Mouse (Mus musculus): ENCODE results near the gene Pik3ip1. TPM values are rescaled to one million over a fixed set of nuclear protein-coding genes. Genes with fewer than 3 reads are reported as not detected.

Gene Pik3ip1
- polyA plus RNA-seq, 1 experiment from 2014 or later: 2.5 TPM

- H3K27ac ChIP-seq (ENCODE audit: low read depth): no peak overlapping the region
- no peaks in the 10 kb centered on the region for H3K9me3 ChIP-seq (ENCODE audit: low read length)
- H3K4me3 ChIP-seq (ENCODE audit: low read depth, low read length): no peak overlapping the region
- H3K4me2 ChIP-seq (ENCODE audit: low read depth, low read length): no peak overlapping the region
- TF ChIP-seq CTCF (IDR thresholded peaks at IDR 0.05; ENCODE audit: low read depth) (no peak), EP300 (IDR thresholded peaks at IDR 0.05; ENCODE audit: low read depth) (no peak)
- DNase-seq (no peak), ATAC-seq (no peak)
- peaks cover 26% of the 10 kb centered on the region for H3K4me1 ChIP-seq (ENCODE audit: insufficient read depth)
- H3K36me3 ChIP-seq (replicated peaks; ENCODE audit: insufficient read depth, low read length): no peaks in the 10 kb centered on the region
- H3K27me3 ChIP-seq (ENCODE audit: insufficient read depth, low read length): no peaks in the 10 kb centered on the region
- no peak overlapping the region for H3K9ac ChIP-seq (replicated peaks)
- 68% methylated on average over 11 of the region's 11 CpGs for WGBS (ENCODE audit: insufficient replicate concordance)
Observed at GRCm38 (mm10) chr11:3328806-3329775, 1.1 kb upstream of the Pik3ip1 start.

- no peak for TF ChIP-seq EP300 (IDR thresholded peaks at IDR 0.05; ENCODE audit: low read depth)
- TF ChIP-seq CTCF (IDR thresholded peaks at IDR 0.05; ENCODE audit: low read depth): peak; percentile 54
- H3K27me3 ChIP-seq (ENCODE audit: insufficient read depth, low read length): peaks cover 4% of the 10 kb centered on the region; the same call in 1 of the 2 replicates
- peak overlapping the region; percentile 52 for H3K4me3 ChIP-seq (ENCODE audit: low read depth, low read length)
- H3K9ac ChIP-seq (replicated peaks): peak overlapping the region; percentile 60
- H3K36me3 ChIP-seq (replicated peaks; ENCODE audit: insufficient read depth, low read length): no peaks in the 10 kb centered on the region
- DNase-seq (peak; percentile 74), ATAC-seq (0 out of 2 replicates have a peak, but pooled peaks have one; percentile 2)
- H3K4me2 ChIP-seq (ENCODE audit: low read depth, low read length): peak overlapping the region; percentile 80
- H3K27ac ChIP-seq (ENCODE audit: low read depth): peak overlapping the region; percentile 76
- H3K4me1 ChIP-seq (ENCODE audit: insufficient read depth): peaks cover 39% of the 10 kb centered on the region
- H3K9me3 ChIP-seq (ENCODE audit: low read length): no peaks in the 10 kb centered on the region
- 5% methylated on average over 9 of the region's 9 CpGs for WGBS (ENCODE audit: insufficient replicate concordance)
Observed at GRCm38 (mm10) chr11:3330566-3330965, 365 bp downstream of the Pik3ip1 start.

- DNase-seq (no peak), ATAC-seq (no peak)
- no peak for TF ChIP-seq EP300 (IDR thresholded peaks at IDR 0.05; ENCODE audit: low read depth)
- no peak for TF ChIP-seq CTCF (IDR thresholded peaks at IDR 0.05; ENCODE audit: low read depth)
- peak overlapping the region; percentile 60 for H3K9ac ChIP-seq (replicated peaks)
- H3K27ac ChIP-seq (ENCODE audit: low read depth): peak overlapping the region; percentile 76
- H3K27me3 ChIP-seq (ENCODE audit: insufficient read depth, low read length): peaks cover 4% of the 10 kb centered on the region; the same call in 1 of the 2 replicates
- no peaks in the 10 kb centered on the region for H3K9me3 ChIP-seq (ENCODE audit: low read length)
- H3K36me3 ChIP-seq (replicated peaks; ENCODE audit: insufficient read depth, low read length): no peaks in the 10 kb centered on the region
- peak overlapping the region; percentile 52 for H3K4me3 ChIP-seq (ENCODE audit: low read depth, low read length)
- WGBS (ENCODE audit: insufficient replicate concordance): 5% methylated on average over 14 of the region's 14 CpGs
- peaks cover 40% of the 10 kb centered on the region for H3K4me1 ChIP-seq (ENCODE audit: insufficient read depth)
- peak overlapping the region; percentile 80 for H3K4me2 ChIP-seq (ENCODE audit: low read depth, low read length)
Observed at GRCm38 (mm10) chr11:3330991-3331750, 970 bp downstream of the Pik3ip1 start.

GRCm38 (mm10) chr11:3331756-3332642, 1.8 kb downstream of the Pik3ip1 start:
- Histone ChIP-seq H3K9ac (replicated peaks) (peak overlapping the region; percentile 51), H3K36me3 (replicated peaks; ENCODE audit: insufficient read depth, low read length) (no peaks in the 10 kb centered on the region), H3K27me3 (ENCODE audit: insufficient read depth, low read length) (peaks cover 4% of the 10 kb centered on the region; the same call in 1 of the 2 replicates), H3K4me3 (ENCODE audit: low read depth, low read length) (peak overlapping the region; percentile 52), H3K4me1 (ENCODE audit: insufficient read depth) (peaks cover 40% of the 10 kb centered on the region), H3K9me3 (ENCODE audit: low read length) (no peaks in the 10 kb centered on the region), H3K27ac (ENCODE audit: low read depth) (peak overlapping the region; percentile 77), H3K4me2 (ENCODE audit: low read depth, low read length) (peak overlapping the region; percentile 80)
- WGBS (ENCODE audit: insufficient replicate concordance): 2% methylated on average over 62 of the region's 75 CpGs
- DNase-seq (peak; percentile 91), ATAC-seq (peak; percentile 96)
- TF ChIP-seq CTCF (IDR thresholded peaks at IDR 0.05; ENCODE audit: low read depth) (peak; percentile 26; the same call in 1 of the 2 replicates), EP300 (IDR thresholded peaks at IDR 0.05; ENCODE audit: low read depth) (no peak)

GRCm38 (mm10) chr11:3333111-3333695, 3.0 kb downstream of the Pik3ip1 start:
- no peak for DNase-seq
- 79% methylated on average over 11 of the region's 11 CpGs for WGBS (ENCODE audit: insufficient replicate concordance)
- Histone ChIP-seq H3K36me3 (replicated peaks; ENCODE audit: insufficient read depth, low read length) (no peaks in the 10 kb centered on the region), H3K4me1 (ENCODE audit: insufficient read depth) (peaks cover 44% of the 10 kb centered on the region), H3K4me3 (ENCODE audit: low read depth, low read length) (no peak overlapping the region), H3K27ac (ENCODE audit: low read depth) (no peak overlapping the region), H3K4me2 (ENCODE audit: low read depth, low read length) (no peak overlapping the region), H3K27me3 (ENCODE audit: insufficient read depth, low read length) (peaks cover 4% of the 10 kb centered on the region; the same call in 1 of the 2 replicates), H3K9me3 (ENCODE audit: low read length) (no peaks in the 10 kb centered on the region), H3K9ac (replicated peaks) (no peak overlapping the region)
- TF ChIP-seq EP300 (IDR thresholded peaks at IDR 0.05; ENCODE audit: low read depth) (no peak), CTCF (IDR thresholded peaks at IDR 0.05; ENCODE audit: low read depth) (no peak)
- no peak for ATAC-seq
